Mouse (Mus musculus) midbrain, embryonic 15.5 days (tissue): ENCODE measurements at regions not wholly inside any gene's neighbourhood (a gene's known extent, or its start where the extent isn't known, plus 50 kb on each side); places are given as distances from the start of the nearest gene placed in this dataset.

Experiments used
- ATAC-seq: fragments of 200-750 bp; cut with Nextera tagmentation; replicated peaks from 2 replicates; pipeline ENCODE4 v1.8.0; 2017; ENCODE audit warnings: moderate TSS enrichment
- H3K27ac ChIP-seq: fragments of 300-500 bp; sonication (generic); 2 replicates; pipeline ENCODE4 v1.5.1; 2015; ENCODE audit warnings: mild to moderate bottlenecking, inconsistent platforms
- H3K27me3 ChIP-seq: fragments of 300-500 bp; sonication (generic); replicated peaks from 2 replicates; pipeline ENCODE4 v1.6.1; 2015; ENCODE audit warnings: inconsistent platforms
- H3K36me3 ChIP-seq: fragments of 300-500 bp; sonication (generic); replicated peaks from 2 replicates; pipeline ENCODE4 v1.6.1; 2015; ENCODE audit warnings: inconsistent platforms
- H3K4me1 ChIP-seq: fragments of 300-500 bp; sonication (generic); 2 replicates; pipeline ENCODE4 v1.6.1; 2015; ENCODE audit warnings: inconsistent platforms
- H3K4me2 ChIP-seq: fragments of 300-500 bp; sonication (generic); 2 replicates; pipeline ENCODE4 v1.6.1; 2015; ENCODE audit warnings: inconsistent platforms, mild to moderate bottlenecking, moderate library complexity
- H3K4me3 ChIP-seq: fragments of 300-500 bp; sonication (generic); 2 replicates; pipeline ENCODE4 v1.5.1; 2015; ENCODE audit warnings: mild to moderate bottlenecking, inconsistent platforms
- H3K9ac ChIP-seq: fragments of 300-500 bp; sonication (generic); 2 replicates; pipeline ENCODE4 v1.6.1; 2015; ENCODE audit warnings: mild to moderate bottlenecking, inconsistent platforms
- H3K9me3 ChIP-seq: fragments of 300-500 bp; sonication (generic); 2 replicates; pipeline ENCODE4 v1.6.1; 2016; ENCODE audit warnings: inconsistent platforms
- WGBS: fragments of 180-500 bp; shearing (Covaris S2); methylation state at CpG from one replicate; pipeline ENCODE4 v1.1.7; 2015; ENCODE audit warnings: mixed read lengths; 5-methylcytosine and 5-hydroxymethylcytosine counted together

DNA sequence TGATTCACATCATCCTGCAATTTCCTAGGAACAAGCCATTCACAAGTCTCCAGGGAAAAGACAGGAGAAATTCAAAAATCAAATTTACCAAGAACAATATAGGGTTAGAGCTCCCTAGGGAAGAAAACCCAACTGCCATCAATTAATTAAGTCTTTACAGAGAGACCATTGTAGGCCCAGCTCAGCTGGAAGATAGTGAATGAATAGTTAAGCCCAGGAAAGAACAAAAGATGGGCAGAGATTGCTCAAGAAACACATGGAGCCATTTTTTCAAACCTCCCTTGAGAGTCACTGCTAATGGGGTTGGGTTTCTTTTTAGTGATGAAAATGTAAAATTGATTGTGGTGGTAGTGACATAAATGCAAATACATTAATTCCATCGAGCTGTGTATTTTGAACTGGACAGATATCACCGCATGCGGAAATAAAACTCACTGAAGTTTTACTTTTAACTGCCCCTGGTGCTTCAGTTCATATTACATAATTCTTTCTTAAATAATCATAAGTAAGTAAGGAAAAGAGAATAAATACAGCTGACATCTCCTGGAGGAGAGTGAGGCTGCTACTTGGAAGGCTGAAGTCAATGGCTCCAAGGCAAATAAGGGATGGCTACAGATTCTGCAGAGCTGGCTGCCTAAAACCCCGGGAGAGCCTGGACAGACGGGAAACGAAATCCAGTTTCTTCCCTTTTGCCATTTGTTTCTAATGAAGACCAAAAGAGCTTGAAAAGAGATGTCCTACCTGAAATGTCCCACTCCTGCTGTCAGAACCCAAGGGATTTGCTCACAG, 106.5 kb downstream of the Fzd1 start:
- Histone ChIP-seq H3K27me3 (no peaks in the 10 kb centered on the region), H3K4me2 (no peak overlapping the region), H3K27ac (no peak overlapping the region), H3K4me3 (no peak overlapping the region), H3K9ac (no peak overlapping the region), H3K36me3 (no peaks in the 10 kb centered on the region), H3K9me3 (no peaks in the 10 kb centered on the region), H3K4me1 (peaks cover 10% of the 10 kb centered on the region)
- WGBS, result 34% methylated on average over 6 of the region's 6 CpGs
- no peak for ATAC-seq

DNA sequence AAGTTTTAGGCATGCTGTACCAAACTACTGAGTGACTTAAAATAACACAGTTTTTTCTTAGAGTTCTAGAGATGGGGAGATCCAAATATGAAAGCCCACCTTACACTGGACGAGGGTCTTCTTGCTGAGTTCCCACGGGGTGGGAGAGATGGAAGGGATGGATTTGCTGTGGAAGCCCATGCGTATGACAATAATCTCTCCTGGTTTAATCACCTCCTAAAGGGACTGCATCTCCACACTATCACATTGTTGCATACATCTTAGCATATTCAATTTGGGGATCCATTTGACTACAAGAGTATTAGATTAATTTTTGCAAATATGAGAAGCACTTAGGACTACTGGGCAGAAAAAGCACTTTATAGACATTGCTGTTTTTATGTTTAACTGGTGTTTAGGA, 107.1 kb downstream of the Fzd1 start:
- Histone ChIP-seq H3K27ac (no peak overlapping the region), H3K4me2 (no peak overlapping the region), H3K27me3 (no peaks in the 10 kb centered on the region), H3K4me3 (no peak overlapping the region), H3K36me3 (no peaks in the 10 kb centered on the region), H3K9ac (no peak overlapping the region), H3K4me1 (peaks cover 10% of the 10 kb centered on the region), H3K9me3 (no peaks in the 10 kb centered on the region)
- 24% methylated on average over 3 of the region's 3 CpGs for WGBS
- ATAC-seq, result no peak

- Histone ChIP-seq H3K4me2 (no peak overlapping the region), H3K36me3 (no peaks in the 10 kb centered on the region), H3K9me3 (no peaks in the 10 kb centered on the region), H3K27me3 (no peaks in the 10 kb centered on the region), H3K4me3 (no peak overlapping the region), H3K4me1 (peaks cover 10% of the 10 kb centered on the region), H3K9ac (no peak overlapping the region), H3K27ac (no peak overlapping the region)
- no peak for ATAC-seq
- WGBS, result 43% methylated on average over 6 of the region's 6 CpGs
Measured at GRCm38 (mm10) chr5:4649858-4650556, 107.8 kb downstream of the Fzd1 start.

- no peak overlapping the region for H3K27ac ChIP-seq
- H3K4me1 ChIP-seq, result no peaks in the 10 kb centered on the region
- ATAC-seq, result no peak
- H3K27me3 ChIP-seq, result no peaks in the 10 kb centered on the region
- no peak overlapping the region for H3K4me3 ChIP-seq
- no peak overlapping the region for H3K9ac ChIP-seq
- H3K36me3 ChIP-seq, result no peaks in the 10 kb centered on the region
- no peak overlapping the region for H3K4me2 ChIP-seq
- no peaks in the 10 kb centered on the region for H3K9me3 ChIP-seq
Measured at GRCm38 (mm10) chr5:4641041-4641440, 116.8 kb downstream of the Fzd1 start.

GRCm38 (mm10) chr5:4633763-4634162, 124.1 kb downstream of the Fzd1 start:
- no peak overlapping the region for H3K9ac ChIP-seq
- no peaks in the 10 kb centered on the region for H3K27me3 ChIP-seq
- H3K4me2 ChIP-seq, result no peak overlapping the region
- WGBS, result 88% methylated on average over 3 of the region's 3 CpGs
- ATAC-seq, result no peak
- H3K36me3 ChIP-seq, result no peaks in the 10 kb centered on the region
- no peak overlapping the region for H3K27ac ChIP-seq
- H3K9me3 ChIP-seq, result no peaks in the 10 kb centered on the region
- no peaks in the 10 kb centered on the region for H3K4me1 ChIP-seq
- no peak overlapping the region for H3K4me3 ChIP-seq

- 74% methylated on average over 6 of the region's 6 CpGs for WGBS
- H3K4me3 ChIP-seq, result no peak overlapping the region
- no peaks in the 10 kb centered on the region for H3K9me3 ChIP-seq
- no peak for ATAC-seq
- no peaks in the 10 kb centered on the region for H3K4me1 ChIP-seq
- H3K27ac ChIP-seq, result no peak overlapping the region
- H3K4me2 ChIP-seq, result no peak overlapping the region
- no peaks in the 10 kb centered on the region for H3K36me3 ChIP-seq
- H3K27me3 ChIP-seq, result no peaks in the 10 kb centered on the region
- H3K9ac ChIP-seq, result no peak overlapping the region
Measured at GRCm38 (mm10) chr5:4625206-4625605, 132.6 kb downstream of the Fzd1 start.

DNA sequence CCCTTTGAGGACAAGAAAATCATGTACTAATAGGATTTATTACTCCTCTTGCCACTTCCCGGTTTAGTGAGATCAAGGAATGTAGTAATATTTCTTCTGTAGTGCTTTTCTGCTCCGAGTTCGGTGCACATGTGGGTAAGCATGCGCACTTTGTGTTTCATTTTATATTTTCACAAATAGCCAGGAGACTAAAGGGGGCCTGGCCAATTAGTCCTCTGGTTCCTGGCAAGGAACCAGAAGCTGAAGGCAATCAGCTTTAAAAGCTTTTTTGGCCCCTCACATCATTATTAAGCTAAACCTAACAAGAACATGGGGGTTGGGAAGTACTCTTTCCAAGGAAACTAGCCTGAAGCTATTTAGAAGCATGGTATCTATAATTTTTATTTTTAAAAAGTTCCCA, 134.2 kb downstream of the Fzd1 start:
- Histone ChIP-seq H3K9ac (no peak overlapping the region), H3K4me2 (no peak overlapping the region), H3K36me3 (no peaks in the 10 kb centered on the region), H3K4me3 (no peak overlapping the region), H3K4me1 (no peaks in the 10 kb centered on the region), H3K27ac (no peak overlapping the region), H3K9me3 (no peaks in the 10 kb centered on the region), H3K27me3 (no peaks in the 10 kb centered on the region)
- ATAC-seq, result no peak
- 58% methylated on average over 4 of the region's 4 CpGs for WGBS

- WGBS, result 72% methylated on average over 4 of the region's 4 CpGs
- ATAC-seq, result no peak
Measured at GRCm38 (mm10) chr5:4620513-4621210, 137.2 kb downstream of the Fzd1 start.

GRCm38 (mm10) chr5:4615233-4615632, 142.6 kb downstream of the Fzd1 start:
- 90% methylated on average over 2 of the region's 2 CpGs for WGBS
- H3K27me3 ChIP-seq, result no peaks in the 10 kb centered on the region
- no peak overlapping the region for H3K27ac ChIP-seq
- no peaks in the 10 kb centered on the region for H3K9me3 ChIP-seq
- no peaks in the 10 kb centered on the region for H3K36me3 ChIP-seq
- no peak overlapping the region for H3K9ac ChIP-seq
- no peak for ATAC-seq
- H3K4me3 ChIP-seq, result no peak overlapping the region
- H3K4me2 ChIP-seq, result no peak overlapping the region
- H3K4me1 ChIP-seq, result no peaks in the 10 kb centered on the region

More at GRCm38 (mm10) chr5:4620513-4621210, 137.2 kb downstream of the Fzd1 start:
- Histone ChIP-seq H3K9ac (no peak overlapping the region), H3K4me2 (no peak overlapping the region), H3K27ac (no peak overlapping the region), H3K27me3 (no peaks in the 10 kb centered on the region), H3K4me1 (no peaks in the 10 kb centered on the region), H3K9me3 (no peaks in the 10 kb centered on the region), H3K36me3 (no peaks in the 10 kb centered on the region), H3K4me3 (no peak overlapping the region)

DNA sequence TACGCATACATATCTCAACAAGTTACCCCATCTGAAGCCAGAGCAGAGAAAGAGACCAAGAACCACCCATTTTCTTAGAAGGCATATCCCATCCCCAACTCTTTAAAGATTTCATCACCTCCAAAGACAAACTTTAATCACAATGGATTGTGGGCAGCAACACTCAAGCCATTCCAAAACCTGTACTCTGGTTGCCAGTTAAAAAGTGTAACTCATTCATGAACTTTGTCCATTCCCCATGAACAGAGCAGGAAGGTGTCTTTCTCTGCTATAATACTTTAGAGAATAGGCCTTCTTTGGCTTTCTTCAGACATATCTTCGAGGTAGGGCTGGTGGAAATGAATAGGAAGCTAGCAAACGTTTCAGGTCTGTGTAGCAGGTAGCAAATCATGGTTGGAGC, 160.4 kb downstream of the Fzd1 start:
- H3K36me3 ChIP-seq, result no peaks in the 10 kb centered on the region
- WGBS, result 85% methylated on average over 3 of the region's 3 CpGs
- no peaks in the 10 kb centered on the region for H3K9me3 ChIP-seq
- H3K27ac ChIP-seq, result no peak overlapping the region
- no peaks in the 10 kb centered on the region for H3K27me3 ChIP-seq
- no peak overlapping the region for H3K4me3 ChIP-seq
- no peak overlapping the region for H3K9ac ChIP-seq
- ATAC-seq, result no peak
- no peak overlapping the region for H3K4me2 ChIP-seq
- no peaks in the 10 kb centered on the region for H3K4me1 ChIP-seq

DNA sequence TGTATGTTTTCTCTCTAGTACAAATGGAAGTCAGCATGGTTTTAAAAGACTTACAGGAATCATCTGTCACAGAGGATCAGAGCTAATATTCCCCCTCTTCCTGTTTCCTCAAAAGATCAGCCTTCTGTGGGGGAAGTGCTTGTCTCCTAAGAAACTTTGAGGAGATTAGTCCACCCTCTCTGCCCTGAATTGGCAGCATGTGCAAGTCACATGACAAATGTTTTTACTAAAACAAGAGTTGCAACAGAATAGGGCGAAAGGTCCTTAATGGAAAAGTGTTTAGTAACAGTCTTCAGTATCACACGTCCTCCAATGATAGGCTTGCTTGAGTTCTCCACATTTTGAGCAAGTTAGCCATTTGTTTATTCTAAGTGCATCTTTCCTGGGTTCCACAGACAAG, 162.8 kb downstream of the Fzd1 start:
- no peak for ATAC-seq
- H3K4me3 ChIP-seq, result no peak overlapping the region
- WGBS, result 74% methylated on average over 2 of the region's 2 CpGs

GRCm38 (mm10) chr5:4594562-4594961, 163.3 kb downstream of the Fzd1 start:
- ATAC-seq, result no peak
- no peak overlapping the region for H3K4me3 ChIP-seq
- H3K27me3 ChIP-seq, result no peaks in the 10 kb centered on the region
- no peaks in the 10 kb centered on the region for H3K4me1 ChIP-seq
- no peaks in the 10 kb centered on the region for H3K36me3 ChIP-seq
- no peaks in the 10 kb centered on the region for H3K9me3 ChIP-seq
- 89% methylated on average over 2 of the region's 2 CpGs for WGBS
- no peak overlapping the region for H3K27ac ChIP-seq
- no peak overlapping the region for H3K9ac ChIP-seq
- H3K4me2 ChIP-seq, result no peak overlapping the region

More for the DNA sequence above, 162.8 kb downstream of the Fzd1 start:
- no peaks in the 10 kb centered on the region for H3K27me3 ChIP-seq
- no peaks in the 10 kb centered on the region for H3K36me3 ChIP-seq
- H3K4me2 ChIP-seq, result no peak overlapping the region
- H3K27ac ChIP-seq, result no peak overlapping the region
- H3K9me3 ChIP-seq, result no peaks in the 10 kb centered on the region
- no peak overlapping the region for H3K9ac ChIP-seq
- no peaks in the 10 kb centered on the region for H3K4me1 ChIP-seq
